Mouse (Mus musculus) liver, adult 2 months (tissue): Measurements from ENCODE around the gene Ufd1. TPM values are rescaled to one million over a fixed set of nuclear protein-coding genes. Genes with fewer than 3 reads are reported as not detected.
A peak's percentile ranks its signal among the peaks of the same experiment; 100 is the strongest.

Experiments used
- DNase-seq: peaks from one replicate; pipeline ENCODE4 v3.0.0-alpha.2; 2011; ENCODE audit warnings: low read depth, low spot score; ENCODE audit errors: extremely low read depth
- H3K27ac ChIP-seq: fragments of 200-500 bp; replicated peaks from 2 replicates; pipeline ENCODE4 v1.5.1; 2012; ENCODE audit warnings: low read depth, mild to moderate bottlenecking, control low read depth, inconsistent platforms, low read length; ENCODE audit not compliant: insufficient read depth
- H3K27me3 ChIP-seq: fragments of 200-500 bp; 2 replicates; pipeline ENCODE4 v1.6.1; 2012; ENCODE audit warnings: mild to moderate bottlenecking, moderate library complexity, low read length, inconsistent platforms; ENCODE audit not compliant: control insufficient read depth, insufficient read depth
- H3K36me3 ChIP-seq: fragments of 200-500 bp; 2 replicates; pipeline ENCODE4 v1.6.1; 2012; ENCODE audit warnings: low read length, inconsistent platforms; ENCODE audit not compliant: control insufficient read depth, insufficient read depth
- H3K4me1 ChIP-seq: fragments of 200-500 bp; 2 replicates; pipeline ENCODE4 v1.6.1; 2011; ENCODE audit warnings: low read length; ENCODE audit not compliant: control insufficient read depth, insufficient read depth
- H3K4me3 ChIP-seq: fragments of 200-500 bp; 2 replicates; pipeline ENCODE4 v1.5.1; 2011; ENCODE audit warnings: low read depth, mild to moderate bottlenecking, control low read depth, low read length, moderate library complexity; ENCODE audit not compliant: insufficient read depth
- H3K79me2 ChIP-seq: fragments of 200-500 bp; 2 replicates; pipeline ENCODE4 v1.6.1; 2012; ENCODE audit warnings: inconsistent platforms, mild to moderate bottlenecking, low read length, moderate library complexity; ENCODE audit not compliant: control insufficient read depth, insufficient read depth
- H3K9ac ChIP-seq: fragments of 200-500 bp; 2 replicates; pipeline ENCODE4 v1.6.1; 2012; ENCODE audit warnings: low read depth, mild to moderate bottlenecking, control low read depth, inconsistent platforms, low read length
- CTCF ChIP-seq: fragments of 200-500 bp; IDR thresholded peaks from 2 replicates; pipeline ENCODE4 v1.5.1; 2011; ENCODE audit warnings: low read depth, low read length, control low read depth
- POLR2A ChIP-seq: fragments of 200-500 bp; IDR thresholded peaks from 2 replicates; pipeline ENCODE4 v1.6.1; 2011; ENCODE audit warnings: low read length, control low read depth; ENCODE audit not compliant: insufficient read depth; ENCODE audit errors: extremely low read depth
- WGBS: fragments of 180-500 bp; shearing (Covaris S2); methylation state at CpG from one replicate; pipeline ENCODE4 v1.1.7; 2018; 5-methylcytosine and 5-hydroxymethylcytosine counted together
- polyA plus RNA-seq: library from polyadenylated mRNA; depleted of rRNA; stranded (reverse); fragments of >200 nt; gene quantifications from 2 replicates; pipeline ENCODE4 v1.2.3, GENCODE M21; 2012
- total RNA-seq: library from RNA; depleted of rRNA; stranded (reverse); fragments of >200 nt; gene quantifications from 2 replicates; pipeline ENCODE4 v1.2.3, GENCODE M21; 2014

Ufd1 gene
- total and polyA plus RNA-seq, 2 experiments = 20.5 to 35.3 TPM

DNA sequence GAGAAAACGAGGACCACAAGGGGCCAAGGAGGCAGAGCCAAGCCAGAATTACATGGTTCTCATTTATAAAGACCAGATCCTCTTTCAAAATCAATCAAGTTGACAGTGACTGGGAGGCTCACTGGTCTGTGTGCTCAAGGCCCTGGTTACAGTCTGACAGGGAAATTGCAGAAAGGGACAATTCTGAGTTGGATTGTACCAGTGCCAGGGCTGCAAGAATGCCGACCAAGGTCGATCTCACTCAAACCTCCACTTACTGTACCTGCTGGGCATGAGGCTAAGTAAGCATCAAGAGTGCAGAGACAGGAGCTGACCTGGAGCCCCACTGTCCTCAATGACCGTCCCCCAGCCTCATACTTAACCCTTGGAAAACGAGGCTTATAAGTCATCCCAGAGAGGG, 13.4 kb upstream of the Ufd1 start:
- no peak for DNase-seq
- no peaks in the 10 kb centered on the region for H3K4me1 ChIP-seq
- TF ChIP-seq CTCF = no peak
- TF ChIP-seq POLR2A = no peak
- no peaks in the 10 kb centered on the region for H3K36me3 ChIP-seq
- no peak overlapping the region for H3K9ac ChIP-seq
- H3K4me3 ChIP-seq = no peak overlapping the region
- WGBS = 94% methylated on average over 5 of the region's 5 CpGs
- no peaks in the 10 kb centered on the region for H3K79me2 ChIP-seq
- H3K27me3 ChIP-seq = no peaks in the 10 kb centered on the region
- H3K27ac ChIP-seq = no peak overlapping the region

DNA sequence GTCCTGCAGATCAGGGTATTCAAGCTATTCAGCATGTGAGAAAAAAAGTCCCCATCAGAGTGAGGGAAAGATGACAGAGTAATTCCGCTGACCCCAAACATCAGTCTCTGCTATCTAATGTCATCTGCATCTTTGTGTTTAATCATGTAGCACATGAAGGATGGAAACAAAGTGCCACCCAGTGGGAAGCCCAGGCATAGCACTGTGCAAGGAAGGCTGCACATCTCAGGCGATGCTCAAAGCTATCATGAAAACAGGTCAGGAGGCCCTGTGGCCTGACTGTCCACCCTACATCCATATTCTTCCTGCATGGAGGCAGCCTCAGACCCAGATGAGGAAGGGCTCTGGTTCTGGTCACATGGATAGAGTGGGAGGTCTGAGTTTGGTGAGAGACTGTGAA, 12.7 kb upstream of the Ufd1 start:
- Histone ChIP-seq H3K4me3 (no peak overlapping the region), H3K79me2 (no peaks in the 10 kb centered on the region), H3K36me3 (no peaks in the 10 kb centered on the region), H3K4me1 (no peaks in the 10 kb centered on the region), H3K27me3 (no peaks in the 10 kb centered on the region), H3K9ac (no peak overlapping the region), H3K27ac (no peak overlapping the region)
- DNase-seq = peak; percentile 19
- peak; percentile 82 for TF ChIP-seq CTCF
- TF ChIP-seq POLR2A = no peak
- WGBS = 86% methylated on average over 2 of the region's 2 CpGs

DNA sequence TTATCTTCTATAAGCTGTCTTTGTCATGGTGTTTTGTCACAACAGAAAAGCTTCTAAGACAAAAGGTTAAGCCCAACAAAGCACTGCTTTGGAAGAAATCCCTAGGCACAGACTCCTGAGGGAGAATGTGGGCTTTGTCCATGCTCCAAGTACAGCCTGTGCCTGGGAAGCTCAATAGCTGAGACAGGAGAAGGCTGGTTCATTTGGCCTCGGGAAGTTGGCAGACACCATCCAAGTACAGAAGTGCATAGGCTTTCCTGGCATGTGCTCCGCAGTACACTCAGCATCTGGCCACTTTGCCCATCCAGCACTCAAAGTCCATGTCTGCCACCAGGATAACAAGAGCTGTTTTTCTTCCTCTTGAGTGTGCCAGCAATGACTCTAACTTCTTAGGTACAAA, 5.8 kb upstream of the Ufd1 start:
- WGBS = 96% methylated on average over 2 of the region's 2 CpGs
- Histone ChIP-seq H3K36me3 (no peaks in the 10 kb centered on the region), H3K79me2 (no peaks in the 10 kb centered on the region), H3K9ac (no peak overlapping the region), H3K4me3 (no peak overlapping the region), H3K27me3 (no peaks in the 10 kb centered on the region), H3K4me1 (no peaks in the 10 kb centered on the region), H3K27ac (no peak overlapping the region)
- DNase-seq = no peak
- TF ChIP-seq CTCF (no peak), POLR2A (no peak)

DNA sequence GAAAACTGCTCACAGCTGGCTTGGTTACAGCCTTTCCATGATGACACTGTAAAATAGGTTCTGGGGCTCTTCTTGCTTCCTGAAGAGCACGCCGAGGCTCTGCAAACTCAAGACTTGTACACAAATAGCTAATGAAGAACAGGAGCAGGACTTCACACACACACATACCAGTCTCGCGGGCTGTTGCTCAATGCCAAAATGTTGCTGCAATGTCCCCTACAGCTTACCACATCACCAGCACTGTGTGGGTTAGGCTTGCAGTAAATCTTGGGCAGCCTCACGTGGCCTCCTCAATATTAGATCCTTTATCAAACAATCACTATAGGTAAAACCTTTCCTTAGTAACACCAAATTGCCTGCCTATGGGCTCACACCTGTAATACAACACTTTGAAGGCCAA, 2.6 kb upstream of the Ufd1 start:
- no peak for DNase-seq
- Histone ChIP-seq H3K27ac (no peak overlapping the region), H3K27me3 (no peaks in the 10 kb centered on the region), H3K4me1 (peaks cover 7% of the 10 kb centered on the region), H3K79me2 (peaks cover 8% of the 10 kb centered on the region; the same call in 1 of the 2 replicates), H3K4me3 (no peak overlapping the region), H3K36me3 (no peaks in the 10 kb centered on the region), H3K9ac (no peak overlapping the region)
- TF ChIP-seq POLR2A (no peak), CTCF (no peak)
- WGBS = 51% methylated on average over 5 of the region's 5 CpGs

DNA sequence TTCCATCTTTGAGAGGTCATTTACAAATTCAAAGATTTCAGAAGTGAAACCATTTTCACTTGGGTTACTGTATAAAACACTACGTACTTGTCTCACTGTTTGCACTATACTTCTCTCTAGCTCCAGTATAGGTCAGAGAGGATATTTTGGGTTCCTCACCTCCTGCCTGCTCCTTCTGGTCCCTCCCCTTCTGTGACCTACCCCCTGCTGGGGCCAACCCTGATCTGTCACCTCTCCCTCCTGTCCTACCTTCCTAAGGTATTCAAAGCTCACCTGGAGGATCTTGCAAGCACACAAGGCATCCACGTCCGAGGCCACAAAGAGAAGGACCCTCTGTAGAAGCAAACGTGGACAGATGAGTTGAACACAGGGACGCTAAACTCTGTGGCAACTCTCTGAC, 547 bp upstream of the Ufd1 start:
- Histone ChIP-seq H3K4me3 (peak overlapping the region; percentile 49), H3K27ac (no peak overlapping the region), H3K27me3 (no peaks in the 10 kb centered on the region), H3K79me2 (peaks cover 8% of the 10 kb centered on the region; the same call in 1 of the 2 replicates), H3K36me3 (peaks cover 12% of the 10 kb centered on the region; the same call in 1 of the 2 replicates), H3K4me1 (peaks cover 7% of the 10 kb centered on the region), H3K9ac (peak overlapping the region; percentile 44)
- TF ChIP-seq CTCF (no peak), POLR2A (no peak)
- WGBS = 8% methylated on average over 5 of the region's 5 CpGs
- DNase-seq = no peak

DNA sequence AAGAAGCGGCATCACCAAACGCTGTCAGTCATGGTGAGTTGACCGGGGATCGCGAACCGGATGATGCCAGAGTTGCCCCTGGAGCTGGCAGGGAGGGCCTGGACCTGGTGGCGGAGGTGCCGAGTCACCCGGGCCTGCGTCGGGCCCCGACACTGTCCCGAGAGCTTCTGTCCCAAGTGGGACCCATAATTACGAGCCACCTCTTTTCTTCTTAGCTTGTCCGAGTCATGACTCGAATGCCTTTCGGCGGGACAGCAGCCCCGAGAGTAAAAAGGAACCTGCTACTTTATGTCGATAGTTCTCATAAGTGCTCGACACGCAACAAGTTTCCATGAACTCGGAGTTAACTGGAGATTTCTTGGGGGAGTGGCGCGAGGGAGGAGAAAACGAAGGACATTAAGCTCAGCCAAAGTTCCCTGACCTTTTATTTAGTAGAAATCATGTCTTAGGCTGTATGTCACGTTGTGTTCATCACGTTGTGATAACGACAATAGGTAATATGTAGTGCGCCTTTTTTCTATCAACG, 869 bp downstream of the Ufd1 start:
- Histone ChIP-seq H3K9ac (peak overlapping the region; percentile 95), H3K27ac (peak overlapping the region; percentile 72), H3K4me1 (peaks cover 7% of the 10 kb centered on the region), H3K36me3 (peaks cover 20% of the 10 kb centered on the region; the same call in 1 of the 2 replicates), H3K4me3 (peak overlapping the region; percentile 86), H3K79me2 (peaks cover 8% of the 10 kb centered on the region; the same call in 1 of the 2 replicates), H3K27me3 (no peaks in the 10 kb centered on the region)
- TF ChIP-seq POLR2A (0 out of 2 replicates have a peak, but pooled peaks have one; percentile 27), CTCF (no peak)
- WGBS = under 1% methylated on average over 31 of the region's 31 CpGs
- DNase-seq = peak; percentile 69
